In genomic region chr6:42324482-42325267, GRCm38 (mm10) we compare ENCODE assay signal across 9 mouse cellular contexts. TPM values are rescaled to one million over a fixed set of nuclear protein-coding genes. Genes with fewer than 3 reads are reported as not detected.
DNase-seq lines count a peak whose midpoint lies in the region; ATAC-seq and TF ChIP-seq lines count a peak whose summit lies in the region.
"Had no signal": no experiment of that assay in that cellular context is flagged by ENCODE, and none has a peak within 500 bp of the region (broad histone marks: within the 10 kb centered on the region; RNA-seq: fewer than 3 reads in every experiment).

Gene Fam131b, minus strand, starts transcription at chr6:42324643.

- H3K27me3 ChIP-seq in C2C12 (ENCODE audit: control insufficient read depth, insufficient read depth, insufficient read length), result no peaks in the 10 kb centered on the region
- H3K27me3 ChIP-seq in heart, embryonic 14.5 days (ENCODE audit: control insufficient read depth, insufficient read depth, low read length), result peaks cover 52% of the 10 kb centered on the region
- peaks cover 40% of the 10 kb centered on the region for H3K27me3 ChIP-seq in lung, embryonic 15.5 days

- no peaks in the 10 kb centered on the region for H3K79me2 ChIP-seq in C2C12 (ENCODE audit: control insufficient read depth, insufficient read depth)

- peak within 1 kb of the TSS; percentile 39 for H3K4me3 ChIP-seq in C2C12 (ENCODE audit: insufficient read depth, poor library complexity, severe bottlenecking)
- H3K4me3 ChIP-seq in heart, embryonic 14.5 days (ENCODE audit: control insufficient read depth in 1 of 2, insufficient read depth in 1 of 2, low read depth in 1 of 2, low read length in 2 of 2), result peak within 1 kb of the TSS; percentile 51 to 63
- peak within 1 kb of the TSS; percentile 64 for H3K4me3 ChIP-seq in lung, embryonic 15.5 days
- H3K4me3 ChIP-seq: erythroblast, embryonic 14.5 days had no signal

- H3K27ac ChIP-seq in heart, embryonic 14.5 days (replicated peaks in 1 of 2; ENCODE audit: control insufficient read depth in 1 of 2, insufficient read depth in 1 of 2, low read depth in 2 of 2, low read length in 2 of 2), result no peak within 1 kb of the TSS
- H3K27ac ChIP-seq in lung, embryonic 15.5 days, result no peak within 1 kb of the TSS

- no peaks in the 10 kb centered on the region for H3K36me3 ChIP-seq in C2C12 (ENCODE audit: control insufficient read depth, insufficient read depth)
- H3K36me3 ChIP-seq in heart, embryonic 14.5 days (ENCODE audit: control insufficient read depth, insufficient read depth, low read length), result no peaks in the 10 kb centered on the region
- H3K36me3 ChIP-seq in lung, embryonic 15.5 days, result no peaks in the 10 kb centered on the region

- TF ChIP-seq CTCF in C2C12 (IDR thresholded peaks at IDR 0.05; ENCODE audit: control insufficient read depth, insufficient read depth, insufficient read length), result no peak

- H3K79me3 ChIP-seq in C2C12 (ENCODE audit: low read depth), result no peaks in the 10 kb centered on the region

- DNase-seq in R1 (ENCODE audit: low read depth, low spot score), result peak; percentile 39
- peak; percentile 71 for DNase-seq in embryo, embryonic 9.5 days (ENCODE audit: extremely low spot score)
- peak; percentile 71 to 77 for DNase-seq in layer of hippocampus, adult 18-20 months (ENCODE audit: low spot score in 2 of 2)
- peak; percentile 85 for DNase-seq in right cerebral cortex, adult 18-20 months

- peak within 1 kb of the TSS; percentile 68 for H3K9ac ChIP-seq in heart, embryonic 14.5 days (ENCODE audit: low read length)
- H3K9ac ChIP-seq in lung, embryonic 15.5 days, result peak within 1 kb of the TSS; percentile 29

- H3ac ChIP-seq in C2C12 (ENCODE audit: control insufficient read depth, insufficient read length, low read depth), result peak within 1 kb of the TSS; percentile 71

- no peaks in the 10 kb centered on the region for H3K9me3 ChIP-seq in heart, embryonic 14.5 days (ENCODE audit: control insufficient read depth, low read length)
- no peaks in the 10 kb centered on the region for H3K9me3 ChIP-seq in lung, embryonic 15.5 days

- H3K4me2 ChIP-seq in heart, embryonic 14.5 days (ENCODE audit: low read length), result peak within 1 kb of the TSS; percentile 97
- H3K4me2 ChIP-seq in lung, embryonic 15.5 days, result peak within 1 kb of the TSS; percentile 100

- peak; percentile 51 for ATAC-seq in heart, embryonic 14.5 days (ENCODE audit: insufficient number of reproducible peaks, insufficient read depth, low FRiP score, low read depth)
- peak; percentile 71; the same call in 1 of the 2 replicates for ATAC-seq in lung, embryonic 15.5 days (ENCODE audit: borderline replicate concordance, extremely low read depth, low FRiP score, low TSS enrichment)
- ATAC-seq in megakaryocyte-erythroid progenitor cell, adult 5-6 weeks (replicated peaks; ENCODE audit: low FRiP score, low TSS enrichment, poor library complexity, severe bottlenecking), result no peak

- WGBS in heart, embryonic 14.5 days, result 1% methylated on average over 32 of the region's 68 CpGs
- WGBS in lung, embryonic 15.5 days, result 2% methylated on average over 53 of the region's 68 CpGs

- H3K4me1 ChIP-seq in heart, embryonic 14.5 days (ENCODE audit: control insufficient read depth in 2 of 2, insufficient read depth in 2 of 2, low read length in 2 of 2), result peaks cover 4 to 6% of the 10 kb centered on the region in 2 experiments
- H3K4me1 ChIP-seq in lung, embryonic 15.5 days, result peaks cover 17% of the 10 kb centered on the region

TF ChIP-seq in C2C12, 6 proteins besides CTCF, POLR2A, EP300 and RAD21:
- no peak for TF ChIP-seq MAX (IDR thresholded peaks at IDR 0.05)
- TF ChIP-seq MYOD1 (IDR thresholded peaks at IDR 0.05; ENCODE audit: control insufficient read depth, insufficient read length, low read depth), result no peak
- TF ChIP-seq USF1 (IDR thresholded peaks at IDR 0.05; ENCODE audit: low read depth), result no peak
- no peak for TF ChIP-seq CEBPB (IDR thresholded peaks at IDR 0.05; ENCODE audit: low read depth)
- no peak for TF ChIP-seq MYOG (IDR thresholded peaks at IDR 0.05; ENCODE audit: control insufficient read depth, extremely low read depth, insufficient read length)
- no peak for TF ChIP-seq FOSL1 (IDR thresholded peaks at IDR 0.05; ENCODE audit: insufficient read depth, low read length, poor library complexity, severe bottlenecking)

RNA-seq across cellular contexts. Expression of gene Fam131b, which starts in this region (rescaled TPM):
- polyA plus RNA-seq in C2C12 (2012; fragmentation: generic; extraction: Trizol), result 15.6 TPM
- 0.14 and 0.20 TPM in 2 replicates for polyA plus RNA-seq in heart, embryonic 14.5 days (2014; fragmentation: Nextera tagmentation; extraction: Ambion mirVana)
- total RNA-seq in layer of hippocampus, adult 18-20 months (2021), result 10 to 100 TPM; 80.2 to 82.8 TPM
- polyA plus RNA-seq in lung, embryonic 15.5 days (2015; fragmentation: Nextera tagmentation; extraction: Ambion mirVana), result 0.06 and 0.14 TPM in 2 replicates
- not detected in 2 replicates for total RNA-seq in megakaryocyte-erythroid progenitor cell, adult 5-6 weeks (2014; fragmentation: Nextera tagmentation)
- total RNA-seq in megakaryocyte-erythroid progenitor cell, adult 5-6 weeks (2017), result not detected in 2 replicates
- polyA plus RNA-seq: erythroblast, embryonic 14.5 days had no signal

Comparison
In these comparisons a context has a peak if more than half of its experiments do, and no peak if none do; other contexts are left out.
1. RNA of gene Fam131b (total RNA-seq): 80.2 to 82.8 TPM in layer of hippocampus, adult 18-20 months; not detected in megakaryocyte-erythroid progenitor cell, adult 5-6 weeks; every median in the first group is over 10 times any median in the second.
2. RNA of gene Fam131b (polyA plus RNA-seq): 15.6 TPM in C2C12 (single experiment); 0.06 to 0.14 TPM in lung, embryonic 15.5 days and 0.14 to 0.20 TPM in heart, embryonic 14.5 days; every median in the first group is over 10 times any median in the second.
3. Peak in ATAC-seq, H3K4me3 ChIP-seq, H3K9ac ChIP-seq and H3K4me2 ChIP-seq in heart, embryonic 14.5 days; RNA of the gene not detected or under 1 TPM.
4. Peak in ATAC-seq, H3K4me3 ChIP-seq, H3K9ac ChIP-seq and H3K4me2 ChIP-seq in lung, embryonic 15.5 days; RNA of the gene not detected or under 1 TPM.
5. Peak in every context shown above with its lines, with median percentiles within 50 percentile points of each other: H3K4me3 ChIP-seq and DNase-seq.